Comparison of ENCODE assay signal across 10 mouse cellular contexts in genomic region chr2:158771066-158771763, GRCm38 (mm10). TPM values are rescaled to one million over a fixed set of nuclear protein-coding genes. Genes with fewer than 3 reads are reported as not detected.
DNase-seq lines count a peak whose midpoint lies in the region; ATAC-seq lines count a peak whose summit lies in the region.
"Had no signal": no experiment of that assay in that cellular context is flagged by ENCODE, and none has a peak within 500 bp of the region (broad histone marks: within the 10 kb centered on the region; RNA-seq: fewer than 3 reads in every experiment).

No protein-coding gene starts in this region.

- H3K4me2 ChIP-seq in kidney, embryonic 14.5 days (replicated peaks; ENCODE audit: low read depth, low read length) = peak overlapping the region; percentile 94
- peak overlapping the region; percentile 90 for H3K4me2 ChIP-seq in embryonic facial prominence, embryonic 12.5 days (replicated peaks)
- peak overlapping the region; percentile 99 for H3K4me2 ChIP-seq in forebrain, embryonic 16.5 days (ENCODE audit: low read length)
- H3K4me2 ChIP-seq in liver, embryonic 16.5 days (ENCODE audit: low read depth, low read length) = peak overlapping the region; percentile 97

- no peaks in the 10 kb centered on the region for H3K27me3 ChIP-seq in kidney, embryonic 14.5 days (ENCODE audit: control insufficient read depth, insufficient read depth, low read length)
- H3K27me3 ChIP-seq in embryonic facial prominence, embryonic 12.5 days = no peaks in the 10 kb centered on the region
- H3K27me3 ChIP-seq in forebrain, embryonic 16.5 days (replicated peaks; ENCODE audit: control insufficient read depth, insufficient read depth, low read length) = no peaks in the 10 kb centered on the region
- no peaks in the 10 kb centered on the region for H3K27me3 ChIP-seq in liver, embryonic 16.5 days (ENCODE audit: control insufficient read depth, insufficient read depth, low read depth, low read length)

- no peak overlapping the region for H3K27ac ChIP-seq in kidney, embryonic 14.5 days (ENCODE audit: low read depth, low read length)
- no peak overlapping the region for H3K27ac ChIP-seq in embryonic facial prominence, embryonic 12.5 days
- H3K27ac ChIP-seq in forebrain, embryonic 16.5 days (ENCODE audit: low read length) = no peak overlapping the region
- H3K27ac ChIP-seq in liver, embryonic 16.5 days (ENCODE audit: low read length) = no peak overlapping the region
- H3K27ac ChIP-seq: macrophage had no signal

- no peak overlapping the region for H3K4me3 ChIP-seq in kidney, embryonic 14.5 days (ENCODE audit: low read length)
- H3K4me3 ChIP-seq in embryonic facial prominence, embryonic 12.5 days = 0 out of 2 replicates have a peak overlapping the region, but pooled peaks have one; percentile 13
- no peak overlapping the region for H3K4me3 ChIP-seq in forebrain, embryonic 16.5 days (replicated peaks; ENCODE audit: low read length)
- peak overlapping the region; percentile 74 for H3K4me3 ChIP-seq in liver, embryonic 16.5 days (ENCODE audit: low read depth, low read length)

- no peaks in the 10 kb centered on the region for H3K9me3 ChIP-seq in kidney, embryonic 14.5 days (ENCODE audit: control insufficient read depth, low read length)
- H3K9me3 ChIP-seq in embryonic facial prominence, embryonic 12.5 days = no peaks in the 10 kb centered on the region
- no peaks in the 10 kb centered on the region for H3K9me3 ChIP-seq in forebrain, embryonic 16.5 days (ENCODE audit: control insufficient read depth, low read length)
- no peaks in the 10 kb centered on the region for H3K9me3 ChIP-seq in liver, embryonic 16.5 days (replicated peaks; ENCODE audit: control insufficient read depth, low read length)

- H3K36me3 ChIP-seq in kidney, embryonic 14.5 days (ENCODE audit: control insufficient read depth, insufficient read depth, low read length) = peaks cover 16% of the 10 kb centered on the region
- H3K36me3 ChIP-seq in embryonic facial prominence, embryonic 12.5 days = 0 out of 2 replicates have a peak, but pooled peaks cover 6% of the 10 kb centered on the region
- no peaks in the 10 kb centered on the region for H3K36me3 ChIP-seq in forebrain, embryonic 16.5 days (ENCODE audit: control insufficient read depth, insufficient read depth)
- peaks cover 5% of the 10 kb centered on the region for H3K36me3 ChIP-seq in liver, embryonic 16.5 days (ENCODE audit: control insufficient read depth, insufficient read depth)

- no peak for DNase-seq in kidney, adult 9 months
- DNase-seq in adrenal gland, adult 18-20 months (ENCODE audit: low spot score in 2 of 2) = no peak
- no peak for DNase-seq in kidney, adult 11 months
- DNase-seq: kidney, postnatal 14 days had no signal

- peaks cover 29% of the 10 kb centered on the region for H3K4me1 ChIP-seq in kidney, embryonic 14.5 days (ENCODE audit: control insufficient read depth, insufficient read depth, low read length)
- peaks cover 30% of the 10 kb centered on the region for H3K4me1 ChIP-seq in embryonic facial prominence, embryonic 12.5 days
- H3K4me1 ChIP-seq in forebrain, embryonic 16.5 days (replicated peaks; ENCODE audit: control insufficient read depth, insufficient read depth, low read length) = peaks cover 46% of the 10 kb centered on the region
- peaks cover 42% of the 10 kb centered on the region for H3K4me1 ChIP-seq in liver, embryonic 16.5 days (ENCODE audit: control insufficient read depth, low read depth, low read length)

- ATAC-seq in kidney, embryonic 14.5 days (ENCODE audit: low FRiP score, low TSS enrichment) = no peak
- no peak for ATAC-seq in embryonic facial prominence, embryonic 12.5 days (ENCODE audit: insufficient number of reproducible peaks, insufficient read depth, low FRiP score, low TSS enrichment)
- no peak for ATAC-seq in forebrain, embryonic 16.5 days
- ATAC-seq in liver, embryonic 16.5 days (ENCODE audit: low read depth) = no peak
- no peak for ATAC-seq in inflammation-experienced regulatory T-cells, adult 6 months

- 38% methylated on average over 11 of the region's 11 CpGs for WGBS in kidney, embryonic 14.5 days
- WGBS in embryonic facial prominence, embryonic 12.5 days = 51% methylated on average over 11 of the region's 11 CpGs
- WGBS in forebrain, embryonic 16.5 days = 52% methylated on average over 11 of the region's 11 CpGs
- 71% methylated on average over 11 of the region's 11 CpGs for WGBS in liver, embryonic 16.5 days (ENCODE audit: insufficient replicate concordance)

- no peak overlapping the region for H3K9ac ChIP-seq in kidney, embryonic 14.5 days (ENCODE audit: low read depth, low read length)
- H3K9ac ChIP-seq in embryonic facial prominence, embryonic 12.5 days = no peak overlapping the region
- H3K9ac ChIP-seq in forebrain, embryonic 16.5 days (replicated peaks; ENCODE audit: low read depth, low read length) = no peak overlapping the region
- H3K9ac ChIP-seq in liver, embryonic 16.5 days (ENCODE audit: low read depth, low read length) = peak overlapping the region; percentile 22; the same call in 1 of the 2 replicates

RNA-seq across cellular contexts. Expression of gene Fam83d, which starts 3.3 kb away (rescaled TPM):
- polyA plus RNA-seq in kidney, embryonic 14.5 days (2014; fragmentation: Nextera tagmentation; extraction: Ambion mirVana) = 49.2 and 57.6 TPM in 2 replicates
- polyA plus RNA-seq in embryonic facial prominence, embryonic 12.5 days (2016; fragmentation: Nextera tagmentation; extraction: Ambion mirVana) = 49.3 and 52.6 TPM in 2 replicates
- 18.5 and 20.6 TPM in 2 replicates for polyA plus RNA-seq in forebrain, embryonic 16.5 days (2015; fragmentation: Nextera tagmentation; extraction: Ambion mirVana)
- 15.4 and 16.1 TPM in 2 replicates for polyA plus RNA-seq in liver, embryonic 16.5 days (2015; fragmentation: Nextera tagmentation; extraction: Ambion mirVana)
- total RNA-seq in adrenal gland, adult 18-20 months (2021) = under 1 TPM; 0.26 to 0.53 TPM
- 1 to 10 TPM in 1 of 3 experiments, under 1 TPM in 2; 0.50 to 3.9 (median 0.59) TPM for polyA plus RNA-seq in inflammation-experienced regulatory T-cells, adult 6 months (2017; shearing (Covaris generic))

RNA-seq across cellular contexts. Expression of gene Dhx35, which starts 23.4 kb away (rescaled TPM):
- polyA plus RNA-seq in kidney, embryonic 14.5 days (2014; fragmentation: Nextera tagmentation; extraction: Ambion mirVana) = 13.8 and 24.8 TPM in 2 replicates
- polyA plus RNA-seq in embryonic facial prominence, embryonic 12.5 days (2016; fragmentation: Nextera tagmentation; extraction: Ambion mirVana) = 14.7 and 16.6 TPM in 2 replicates
- 16.5 and 17.7 TPM in 2 replicates for polyA plus RNA-seq in forebrain, embryonic 16.5 days (2015; fragmentation: Nextera tagmentation; extraction: Ambion mirVana)
- 2.9 and 3.3 TPM in 2 replicates for polyA plus RNA-seq in liver, embryonic 16.5 days (2015; fragmentation: Nextera tagmentation; extraction: Ambion mirVana)
- 10 to 100 TPM in 1 of 2 experiments, 1 to 10 TPM in 1; 9.7 to 11.1 TPM for total RNA-seq in adrenal gland, adult 18-20 months (2021)
- polyA plus RNA-seq in inflammation-experienced regulatory T-cells, adult 6 months (2017; shearing (Covaris generic)) = 10 to 100 TPM; 12.7 to 16.1 (median 14.1) TPM

Comparison
In these comparisons a context has a peak if more than half of its experiments do, and no peak if none do; other contexts are left out.
1. H3K4me3 ChIP-seq: peak in embryonic facial prominence, embryonic 12.5 days (single experiment) and liver, embryonic 16.5 days (single experiment); none in kidney, embryonic 14.5 days (single experiment) and forebrain, embryonic 16.5 days (single experiment).
2. Peak in every context shown above with its lines, with median percentiles within 50 percentile points of each other: H3K4me2 ChIP-seq.